Mouse (Mus musculus): ENCODE data around the gene Gm44805. TPM values are rescaled to one million over a fixed set of nuclear protein-coding genes. Genes with fewer than 3 reads are reported as not detected.

Gm44805 gene
- polyA plus RNA-seq, 1 experiment from 2014 or later, result not detected

Other genes with a start within 250 kb of the Gm44805 start
- 7.9 TPM in 2 replicates for gene Mark4, start 222.6 kb downstream of the Gm44805 start, polyA plus RNA-seq (2015; fragmentation: Nextera tagmentation; extraction: Ambion mirVana)
- 1.4 and 1.7 TPM in 2 replicates for gene Exoc3l2, start 218.1 kb downstream of the Gm44805 start, polyA plus RNA-seq (2015; fragmentation: Nextera tagmentation; extraction: Ambion mirVana)
- gene Bloc1s3, start 173.1 kb downstream of the Gm44805 start, polyA plus RNA-seq (2015; fragmentation: Nextera tagmentation; extraction: Ambion mirVana), result 2.0 TPM in 2 replicates
- 97.8 and 103 TPM in 2 replicates for gene Trappc6a, start 173.0 kb downstream of the Gm44805 start, polyA plus RNA-seq (2015; fragmentation: Nextera tagmentation; extraction: Ambion mirVana)
- gene Nkpd1, start 163.6 kb downstream of the Gm44805 start, polyA plus RNA-seq (2015; fragmentation: Nextera tagmentation; extraction: Ambion mirVana), result 0.20 TPM in 1 of 2 replicates, not detected in the other
- gene Ppp1r37, start 118.3 kb downstream of the Gm44805 start, polyA plus RNA-seq (2015; fragmentation: Nextera tagmentation; extraction: Ambion mirVana), result 23.8 and 24.8 TPM in 2 replicates
- gene Zfp296, start 104.1 kb downstream of the Gm44805 start, polyA plus RNA-seq (2015; fragmentation: Nextera tagmentation; extraction: Ambion mirVana), result 0.50 and 0.54 TPM in 2 replicates
- 164 and 183 TPM in 2 replicates for gene Gemin7, start 103.8 kb downstream of the Gm44805 start, polyA plus RNA-seq (2015; fragmentation: Nextera tagmentation; extraction: Ambion mirVana)
- 46.4 and 51.4 TPM in 2 replicates for gene Clasrp, start 76.9 kb downstream of the Gm44805 start, polyA plus RNA-seq (2015; fragmentation: Nextera tagmentation; extraction: Ambion mirVana)
- 6.8 and 8.8 TPM in 2 replicates for gene Relb, start 52.0 kb downstream of the Gm44805 start, polyA plus RNA-seq (2015; fragmentation: Nextera tagmentation; extraction: Ambion mirVana)
- gene Clptm1, start 16.4 kb downstream of the Gm44805 start, polyA plus RNA-seq (2015; fragmentation: Nextera tagmentation; extraction: Ambion mirVana), result 81.8 and 86.8 TPM in 2 replicates
- gene Apoc2, start 3.5 kb downstream of the Gm44805 start, polyA plus RNA-seq (2015; fragmentation: Nextera tagmentation; extraction: Ambion mirVana), result 4.0 and 9.5 TPM in 2 replicates
- gene Apoc4, start 56 bp upstream of the Gm44805 start, polyA plus RNA-seq (2015; fragmentation: Nextera tagmentation; extraction: Ambion mirVana), result 0.42 and 1.3 TPM in 2 replicates
- 19.5 and 22.0 TPM in 2 replicates for gene Apoc1, start 11.2 kb upstream of the Gm44805 start, polyA plus RNA-seq (2015; fragmentation: Nextera tagmentation; extraction: Ambion mirVana)
- 458 and 503 TPM in 2 replicates for gene Apoe, start 17.8 kb upstream of the Gm44805 start, polyA plus RNA-seq (2015; fragmentation: Nextera tagmentation; extraction: Ambion mirVana)
- gene Tomm40, start 34.0 kb upstream of the Gm44805 start, polyA plus RNA-seq (2015; fragmentation: Nextera tagmentation; extraction: Ambion mirVana), result 149 and 157 TPM in 2 replicates
- 133 and 140 TPM in 2 replicates for gene Nectin2, start 69.1 kb upstream of the Gm44805 start, polyA plus RNA-seq (2015; fragmentation: Nextera tagmentation; extraction: Ambion mirVana)
- gene Bcam, start 89.6 kb upstream of the Gm44805 start, polyA plus RNA-seq (2015; fragmentation: Nextera tagmentation; extraction: Ambion mirVana), result 313 and 345 TPM in 2 replicates
- 15.2 and 16.1 TPM in 2 replicates for gene Cblc, start 115.4 kb upstream of the Gm44805 start, polyA plus RNA-seq (2015; fragmentation: Nextera tagmentation; extraction: Ambion mirVana)
- gene Bcl3, start 141.3 kb upstream of the Gm44805 start, polyA plus RNA-seq (2015; fragmentation: Nextera tagmentation; extraction: Ambion mirVana), result 4.3 and 4.7 TPM in 2 replicates
- 0.16 TPM in 1 of 2 replicates, not detected in the other for gene Gm19345, start 170.6 kb upstream of the Gm44805 start, polyA plus RNA-seq (2015; fragmentation: Nextera tagmentation; extraction: Ambion mirVana)
- gene Ceacam16, start 179.9 kb upstream of the Gm44805 start, polyA plus RNA-seq (2015; fragmentation: Nextera tagmentation; extraction: Ambion mirVana), result not detected in 2 replicates
- not detected in 2 replicates for gene Ceacam19, start 206.5 kb upstream of the Gm44805 start, polyA plus RNA-seq (2015; fragmentation: Nextera tagmentation; extraction: Ambion mirVana)
- gene Pvr, start 239.7 kb upstream of the Gm44805 start, polyA plus RNA-seq (2015; fragmentation: Nextera tagmentation; extraction: Ambion mirVana), result 19.0 and 22.5 TPM in 2 replicates

Data from lung, embryonic 15.5 days (tissue).